Mouse (Mus musculus) bone marrow, adult 2 months (tissue): ENCODE data around the gene Cnpy3.

Experiments used
- CTCF ChIP-seq: fragments of 200-500 bp; IDR thresholded peaks from 2 replicates; pipeline ENCODE4 v1.5.1; 2011; ENCODE audit warnings: low read length, control low read depth; ENCODE audit not compliant: control insufficient read depth, insufficient read depth
- POLR2A ChIP-seq: fragments of 200-500 bp; IDR thresholded peaks from 2 replicates; pipeline ENCODE4 v1.6.1; 2011; ENCODE audit warnings: low read depth, mild to moderate bottlenecking, control low read depth, low read length, borderline replicate concordance; ENCODE audit not compliant: control insufficient read depth

DNA sequence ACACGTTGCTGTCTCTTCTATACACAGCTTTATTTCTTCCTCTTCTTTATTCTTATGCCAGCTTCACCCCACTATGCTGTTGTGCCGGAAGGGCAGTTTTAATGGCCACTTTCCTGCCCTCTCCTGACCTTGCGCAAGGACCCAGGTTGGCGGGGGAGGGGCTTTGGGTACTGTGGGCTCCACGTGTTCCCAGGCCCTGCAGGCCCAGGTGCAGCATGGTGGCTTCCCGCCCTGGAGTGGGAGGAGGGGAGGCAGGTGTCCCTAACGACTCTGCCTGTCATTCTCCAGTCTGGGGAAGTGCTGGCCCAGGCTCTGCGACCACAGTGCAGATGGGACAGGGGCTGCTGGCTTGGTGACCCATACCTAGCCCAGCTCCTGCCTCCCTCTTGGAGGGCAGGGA lies 15.9 kb upstream of the Cnpy3 start:
- TF ChIP-seq CTCF (no peak), POLR2A (no peak)
